Mouse (Mus musculus) MEL (cell line): ENCODE data around the gene Prkce.

Experiments used
- BHLHE40 ChIP-seq: IDR thresholded peaks from 2 replicates; pipeline ENCODE4 v1.6.1; 2012; ENCODE audit warnings: low read depth, mild to moderate bottlenecking, inconsistent platforms, low read length, improper control_type of control experiment, borderline replicate concordance
- CHD1 ChIP-seq: IDR thresholded peaks from 2 replicates; pipeline ENCODE4 v1.6.1; 2012; ENCODE audit warnings: low read depth, mild to moderate bottlenecking, inconsistent platforms, low read length, improper control_type of control experiment
- CTCF ChIP-seq, 3 experiments: IDR thresholded peaks in 2 of 3; conservative IDR thresholded peaks in 1 of 3; 2 replicates each; pipeline ENCODE4 v1.5.1; 2011 to 2012; ENCODE audit warnings: low read length in 3 of 3, low read depth in 2 of 3, mild to moderate bottlenecking in 2 of 3, improper control_type of control experiment in 1 of 3, inconsistent platforms in 1 of 3, mixed read lengths in 1 of 3, moderate library complexity in 1 of 3; ENCODE audit not compliant: control insufficient read depth in 1 of 3, insufficient read depth in 1 of 3, poor library complexity in 1 of 3, severe bottlenecking in 1 of 3
- EP300 ChIP-seq, 2 experiments: IDR thresholded peaks; 2 replicates each; pipeline ENCODE4 v1.6.1; 2011; ENCODE audit warnings: improper control_type of control experiment in 2 of 2, low read length in 2 of 2, low read depth in 1 of 2, mild to moderate bottlenecking in 1 of 2
- GATA1 ChIP-seq: IDR thresholded peaks from 2 replicates; pipeline ENCODE4 v1.6.1; 2011; ENCODE audit warnings: low read depth, low read length, improper control_type of control experiment
- HCFC1 ChIP-seq: IDR thresholded peaks from 2 replicates; pipeline ENCODE4 v1.6.1; 2012; ENCODE audit warnings: low read depth, mild to moderate bottlenecking, inconsistent platforms, low read length, improper control_type of control experiment, moderate library complexity
- MAX ChIP-seq: IDR thresholded peaks from 2 replicates; pipeline ENCODE4 v1.6.1; 2011; ENCODE audit warnings: low read length, improper control_type of control experiment
- MAZ ChIP-seq: IDR thresholded peaks from 2 replicates; pipeline ENCODE4 v1.6.1; 2012; ENCODE audit warnings: low read depth, mild to moderate bottlenecking, inconsistent platforms, low read length, improper control_type of control experiment
- NELFE ChIP-seq: IDR thresholded peaks from 2 replicates; pipeline ENCODE4 v1.6.1; 2011; ENCODE audit warnings: low read depth, low read length, improper control_type of control experiment
- POLR2A ChIP-seq, 2 experiments: IDR thresholded peaks; 2 replicates each; pipeline ENCODE4 v1.6.1; 2011 to 2012; ENCODE audit warnings: low read length in 2 of 2, mild to moderate bottlenecking in 2 of 2, control low read depth in 1 of 2, improper control_type of control experiment in 1 of 2, low read depth in 1 of 2, moderate library complexity in 1 of 2; ENCODE audit not compliant: control insufficient read depth in 1 of 2, insufficient read depth in 1 of 2, poor library complexity in 1 of 2
- POLR2AphosphoS2 ChIP-seq: IDR thresholded peaks from 2 replicates; pipeline ENCODE4 v1.6.1; 2011; ENCODE audit warnings: low read length, improper control_type of control experiment
- SMC3 ChIP-seq: IDR thresholded peaks from 2 replicates; pipeline ENCODE4 v1.6.1; 2011; ENCODE audit warnings: low read depth, low read length, improper control_type of control experiment
- ZNF384 ChIP-seq: IDR thresholded peaks from 2 replicates; pipeline ENCODE4 v1.6.1; 2012; ENCODE audit warnings: low read depth, mild to moderate bottlenecking, inconsistent platforms, low read length, improper control_type of control experiment

- no peak for TF ChIP-seq POLR2A (IDR thresholded peaks at IDR 0.05; ENCODE audit: control insufficient read depth in 1 of 2, insufficient read depth in 1 of 2, low read depth in 1 of 2, low read length in 2 of 2, poor library complexity in 1 of 2)
- peak; percentile 81 for TF ChIP-seq GATA1
- no peak for TF ChIP-seq POLR2AphosphoS2
- TF ChIP-seq CTCF (IDR thresholded peaks at IDR 0.05 in 2 of 3, conservative IDR thresholded peaks at IDR 0.05 in 1 of 3; ENCODE audit: control insufficient read depth in 1 of 3, insufficient read depth in 1 of 3, low read depth in 2 of 3, low read length in 3 of 3, poor library complexity in 1 of 3, severe bottlenecking in 1 of 3): no peak
- peak; percentile 27; the same call in 1 of the 2 replicates for TF ChIP-seq MAX
- peak; percentile 44; the same call in 1 of the 2 replicates for TF ChIP-seq BHLHE40
- TF ChIP-seq CHD1: no peak
- TF ChIP-seq ZNF384: peak; percentile 75
- TF ChIP-seq SMC3: no peak
- no peak for TF ChIP-seq HCFC1
- TF ChIP-seq MAZ: no peak
- peak; percentile 74 to 75; a peak in 3 of 4 replicates for TF ChIP-seq EP300 (IDR thresholded peaks at IDR 0.05; ENCODE audit: low read depth in 1 of 2, low read length in 2 of 2)
- no peak for TF ChIP-seq NELFE
These were observed 442.8 kb downstream of the Prkce start for GRCm38 (mm10) chr17:86610271-86610969.
